Mouse (Mus musculus) intestine, postnatal 0 days (tissue): ENCODE results near the gene Tcte2. TPM values are rescaled to one million over a fixed set of nuclear protein-coding genes. Genes with fewer than 3 reads are reported as not detected.

ENCODE experiments used
- ATAC-seq: fragments of 200-750 bp; cut with Nextera tagmentation; 2 replicates; pipeline ENCODE4 v1.8.0; 2017; ENCODE audit warnings: mild to moderate bottlenecking, moderate TSS enrichment, moderate library complexity
- H3K27ac ChIP-seq: fragments of 300-500 bp; sonication (generic); 2 replicates; pipeline ENCODE4 v1.5.1; 2014; ENCODE audit warnings: mild to moderate bottlenecking, low read depth, low read length, moderate library complexity
- H3K27me3 ChIP-seq: fragments of 300-500 bp; sonication (generic); replicated peaks from 2 replicates; pipeline ENCODE4 v1.6.1; 2014; ENCODE audit warnings: low read length, mixed read lengths; ENCODE audit not compliant: control insufficient read depth, insufficient read depth
- H3K36me3 ChIP-seq: fragments of 300-500 bp; sonication (generic); 2 replicates; pipeline ENCODE4 v1.6.1; 2014; ENCODE audit warnings: mild to moderate bottlenecking, moderate library complexity; ENCODE audit not compliant: control insufficient read depth, insufficient read depth
- H3K4me1 ChIP-seq: fragments of 300-500 bp; sonication (generic); replicated peaks from 2 replicates; pipeline ENCODE4 v1.6.1; 2014; ENCODE audit warnings: antibody characterized with exemption, low read length, mixed read lengths; ENCODE audit not compliant: control insufficient read depth, insufficient read depth
- H3K4me2 ChIP-seq: fragments of 300-500 bp; sonication (generic); replicated peaks from 2 replicates; pipeline ENCODE4 v1.6.1; 2014; ENCODE audit warnings: low read depth, mild to moderate bottlenecking, moderate library complexity
- H3K4me3 ChIP-seq: fragments of 300-500 bp; sonication (generic); 2 replicates; pipeline ENCODE4 v1.5.1; 2014; ENCODE audit warnings: low read depth, low read length
- H3K9ac ChIP-seq: fragments of 300-500 bp; sonication (generic); 2 replicates; pipeline ENCODE4 v1.6.1; 2014; ENCODE audit warnings: mild to moderate bottlenecking, low read depth, low read length
- H3K9me3 ChIP-seq: fragments of 300-500 bp; sonication (generic); 2 replicates; pipeline ENCODE4 v1.6.1; 2016; ENCODE audit warnings: mixed run types; ENCODE audit not compliant: control insufficient read depth
- CTCF ChIP-seq: sonication (generic); IDR thresholded peaks from 2 replicates; pipeline ENCODE4 v1.5.1; 2016; ENCODE audit warnings: low read depth, mild to moderate bottlenecking, control low read depth, antibody characterized with exemption, moderate library complexity
- WGBS: fragments of 180-500 bp; shearing (Covaris S2); extraction: QIAGEN DNeasy Blood & Tissue Kit; methylation state at CpG from one replicate; pipeline ENCODE4 v1.1.7; 2014; 5-methylcytosine and 5-hydroxymethylcytosine counted together
- polyA plus RNA-seq: library from polyadenylated mRNA; unstranded; fragments of >200 nt; fragmentation: Nextera tagmentation; extraction: Ambion mirVana; gene quantifications from 2 replicates; pipeline ENCODE4 v1.2.1, GENCODE M21; 2015

The Tcte2 gene
- polyA plus RNA-seq, 1 experiment from 2014 or later = 1.4 TPM

DNA sequence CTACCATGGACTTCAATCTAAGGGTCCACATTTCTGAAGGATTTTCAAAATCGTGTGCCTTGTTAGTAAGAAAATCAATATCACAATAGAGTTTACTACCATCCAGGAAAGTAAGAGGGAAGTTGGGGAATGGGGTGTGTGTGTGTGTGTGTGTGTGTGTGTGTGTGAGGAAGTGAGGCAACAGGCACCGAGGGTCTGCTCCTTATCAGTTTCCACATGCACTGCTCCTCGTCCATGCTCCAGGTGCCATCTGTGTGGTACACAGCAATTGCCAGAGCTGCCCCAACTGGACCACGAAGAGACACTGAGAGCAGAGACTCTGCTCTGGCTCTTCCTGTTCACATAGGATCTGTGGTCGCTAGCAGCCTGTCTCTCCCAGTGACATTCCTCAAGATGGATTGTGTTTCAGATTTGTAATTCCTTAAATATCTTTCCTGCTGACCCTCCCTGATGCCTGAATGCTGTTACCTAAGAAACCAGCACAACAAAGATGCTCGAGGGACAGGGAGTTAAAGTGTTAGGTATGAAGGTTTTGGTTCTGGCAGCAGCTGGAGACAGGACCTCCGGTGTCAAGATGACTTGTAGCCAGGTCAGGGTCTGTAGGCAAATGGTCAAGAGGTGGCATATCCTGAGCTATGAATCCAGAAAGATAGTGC, 23.4 kb downstream of the Tcte2 start:
- Histone ChIP-seq H3K4me3 (no peak overlapping the region), H3K27ac (no peak overlapping the region), H3K36me3 (no peaks in the 10 kb centered on the region), H3K4me2 (no peak overlapping the region), H3K27me3 (no peaks in the 10 kb centered on the region), H3K9me3 (no peaks in the 10 kb centered on the region), H3K4me1 (no peaks in the 10 kb centered on the region), H3K9ac (no peak overlapping the region)
- ATAC-seq = no peak
- WGBS = 41% methylated on average over 7 of the region's 7 CpGs
- TF ChIP-seq CTCF = no peak

DNA sequence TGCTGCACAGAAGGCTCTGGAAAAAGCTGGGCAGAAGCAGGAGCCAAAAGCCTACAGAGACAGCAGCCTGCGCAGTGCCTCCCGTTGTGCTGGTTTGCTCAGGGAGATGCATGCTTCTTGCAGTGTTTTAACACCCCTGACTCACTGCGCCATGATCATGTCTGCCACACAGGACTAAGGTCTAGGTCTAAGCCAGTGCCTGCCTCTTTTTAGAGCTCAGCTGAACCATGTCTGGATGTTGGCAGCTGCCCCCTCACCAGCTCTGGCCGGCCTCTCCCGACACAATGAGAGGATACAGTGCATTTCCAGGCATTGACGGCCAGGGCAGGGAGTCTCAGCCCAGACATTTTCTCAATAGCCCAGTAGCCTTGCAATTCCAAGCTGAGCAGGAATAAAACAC, 24.3 kb downstream of the Tcte2 start:
- WGBS = 71% methylated on average over 6 of the region's 6 CpGs
- Histone ChIP-seq H3K9me3 (no peaks in the 10 kb centered on the region), H3K27ac (no peak overlapping the region), H3K4me1 (no peaks in the 10 kb centered on the region), H3K4me3 (no peak overlapping the region), H3K36me3 (no peaks in the 10 kb centered on the region), H3K27me3 (no peaks in the 10 kb centered on the region), H3K9ac (no peak overlapping the region), H3K4me2 (no peak overlapping the region)
- ATAC-seq = no peak
- no peak for TF ChIP-seq CTCF

DNA sequence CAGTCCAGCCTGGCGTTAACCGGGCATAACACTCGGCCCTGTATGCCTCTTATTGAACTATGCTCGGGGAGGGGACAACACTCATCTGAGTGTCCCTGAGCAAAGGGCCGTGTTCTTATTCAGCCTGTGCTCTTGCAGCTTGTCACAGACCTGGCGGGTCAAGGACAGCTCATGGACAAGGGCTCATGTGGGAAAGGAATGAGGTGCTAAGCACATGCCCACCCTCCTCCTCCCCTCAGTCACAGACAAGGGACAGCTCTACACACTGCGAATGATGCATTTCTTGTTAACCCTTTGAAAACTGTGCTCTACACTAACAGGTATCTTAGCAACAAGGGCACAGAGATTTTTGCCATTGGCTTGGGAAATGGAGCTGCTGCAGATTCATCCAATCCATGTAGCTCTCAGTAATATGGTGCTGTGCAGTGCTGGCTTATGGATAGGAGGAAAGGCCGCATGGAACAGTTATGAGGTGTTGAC, 25.8 kb downstream of the Tcte2 start:
- no peaks in the 10 kb centered on the region for H3K4me1 ChIP-seq
- H3K36me3 ChIP-seq = no peaks in the 10 kb centered on the region
- no peaks in the 10 kb centered on the region for H3K9me3 ChIP-seq
- 48% methylated on average over 8 of the region's 8 CpGs for WGBS
- 0 out of 2 replicates have a peak, but pooled peaks have one; percentile 17 for ATAC-seq
- H3K27ac ChIP-seq = no peak overlapping the region
- H3K27me3 ChIP-seq = no peaks in the 10 kb centered on the region
- no peak overlapping the region for H3K9ac ChIP-seq
- no peak for TF ChIP-seq CTCF
- no peak overlapping the region for H3K4me3 ChIP-seq
- H3K4me2 ChIP-seq = no peak overlapping the region

DNA sequence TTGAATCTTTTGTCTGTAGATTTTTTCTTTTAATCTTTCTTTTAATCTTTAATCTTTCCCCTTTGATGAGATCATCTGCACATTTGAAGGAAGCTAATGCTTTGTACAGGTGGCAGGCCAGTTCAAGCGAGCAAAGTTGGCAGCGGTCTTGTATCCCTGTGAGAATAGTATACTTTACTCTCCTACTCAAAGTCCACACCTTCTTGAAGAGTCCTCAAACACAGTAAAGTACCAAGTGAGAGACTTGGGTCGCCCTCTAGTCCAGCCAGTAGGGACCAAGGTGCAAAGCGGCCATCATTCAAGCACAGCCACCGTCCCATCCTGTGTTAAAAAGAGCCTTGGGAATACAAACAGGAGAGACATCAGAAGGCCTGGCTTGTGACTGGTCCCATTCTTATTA, 26.6 kb downstream of the Tcte2 start:
- Histone ChIP-seq H3K4me3 (no peak overlapping the region), H3K4me1 (no peaks in the 10 kb centered on the region), H3K36me3 (no peaks in the 10 kb centered on the region), H3K27ac (no peak overlapping the region), H3K4me2 (no peak overlapping the region), H3K27me3 (no peaks in the 10 kb centered on the region), H3K9me3 (no peaks in the 10 kb centered on the region), H3K9ac (no peak overlapping the region)
- TF ChIP-seq CTCF = no peak
- ATAC-seq = no peak
- WGBS = 85% methylated on average over 5 of the region's 5 CpGs

DNA sequence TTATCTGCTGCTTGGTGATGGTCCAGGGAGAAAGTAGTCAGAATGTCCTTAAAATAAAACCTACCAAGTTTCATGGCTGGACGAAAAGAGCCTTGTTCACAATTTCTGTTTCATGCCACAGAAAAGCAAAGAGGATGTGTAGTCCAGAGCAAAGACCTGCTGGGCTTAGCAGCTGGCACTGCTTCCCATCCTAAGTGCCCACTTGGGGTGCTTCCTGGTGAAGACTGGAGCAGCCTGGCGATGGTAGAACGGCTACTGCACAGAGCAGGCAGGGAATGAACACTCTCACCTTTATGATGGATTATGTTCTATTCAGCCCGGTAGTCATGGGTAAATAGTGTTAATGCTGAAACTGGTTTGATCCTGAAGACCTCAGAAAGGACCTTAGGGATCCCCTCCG, 27.7 kb downstream of the Tcte2 start:
- WGBS = 90% methylated on average over 5 of the region's 5 CpGs
- no peaks in the 10 kb centered on the region for H3K4me1 ChIP-seq
- no peaks in the 10 kb centered on the region for H3K27me3 ChIP-seq
- no peaks in the 10 kb centered on the region for H3K36me3 ChIP-seq
- TF ChIP-seq CTCF = no peak
- no peaks in the 10 kb centered on the region for H3K9me3 ChIP-seq
- H3K4me2 ChIP-seq = no peak overlapping the region
- ATAC-seq = no peak
- no peak overlapping the region for H3K4me3 ChIP-seq
- H3K9ac ChIP-seq = no peak overlapping the region
- H3K27ac ChIP-seq = no peak overlapping the region

DNA sequence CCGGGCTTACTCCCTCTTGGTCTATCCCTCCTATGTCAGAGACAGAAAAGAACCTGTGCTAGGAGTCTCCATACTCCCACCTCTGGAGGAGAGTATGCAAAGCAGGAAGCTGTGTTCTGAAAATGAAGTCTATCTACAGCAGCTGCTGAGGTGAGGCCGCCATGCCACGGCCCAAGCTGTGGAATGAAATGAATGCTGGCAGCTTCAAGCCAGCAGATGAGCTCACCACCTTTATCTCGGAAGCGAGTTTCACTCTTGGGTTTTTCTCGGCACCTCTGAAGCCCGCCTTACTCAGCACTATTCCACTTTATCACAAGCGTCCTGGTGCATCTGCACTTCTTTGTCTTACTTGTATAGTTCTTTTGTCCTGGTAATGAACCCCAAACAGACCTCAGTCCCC, 28.9 kb downstream of the Tcte2 start:
- no peak for TF ChIP-seq CTCF
- H3K36me3 ChIP-seq = no peaks in the 10 kb centered on the region
- H3K4me1 ChIP-seq = no peaks in the 10 kb centered on the region
- ATAC-seq = peak; percentile 73
- 19% methylated on average over 8 of the region's 8 CpGs for WGBS
- no peak overlapping the region for H3K27ac ChIP-seq
- peak overlapping the region; percentile 46; the same call in 1 of the 2 replicates for H3K4me2 ChIP-seq
- H3K27me3 ChIP-seq = no peaks in the 10 kb centered on the region
- no peaks in the 10 kb centered on the region for H3K9me3 ChIP-seq
- H3K4me3 ChIP-seq = no peak overlapping the region
- no peak overlapping the region for H3K9ac ChIP-seq
